Mouse (Mus musculus): Measurements from ENCODE around the gene Stat4. TPM values are rescaled to one million over a fixed set of nuclear protein-coding genes. Genes with fewer than 3 reads are reported as not detected.
A peak's percentile ranks its signal among the peaks of the same experiment; 100 is the strongest.

Gene Stat4
- polyA plus RNA-seq, 1 experiment = 0.34 TPM

DNA sequence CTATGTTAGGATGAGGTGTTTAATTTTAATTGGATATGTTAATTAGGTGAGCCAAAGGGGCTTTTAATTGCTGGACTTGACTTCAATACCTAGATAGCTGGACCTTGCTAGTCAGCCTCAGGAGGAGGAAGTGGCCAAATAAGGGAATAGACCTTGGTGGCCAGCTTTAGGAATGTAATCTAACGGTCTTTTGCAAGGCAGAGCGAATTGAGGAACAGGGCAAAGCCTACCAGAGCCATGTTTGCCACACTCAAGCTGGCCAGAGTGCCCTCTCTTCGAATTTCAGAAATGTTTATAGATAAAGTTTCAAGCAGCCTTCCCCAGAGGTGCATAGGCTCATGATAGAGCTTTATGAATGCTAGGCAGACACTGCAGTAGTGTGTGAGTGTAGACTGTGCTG lies 154.5 kb downstream of the Stat4 start:
- H3K36me3 ChIP-seq (ENCODE audit: control insufficient read depth, insufficient read depth, low read length) = peaks cover 88% of the 10 kb centered on the region
- peaks cover 7% of the 10 kb centered on the region for H3K4me1 ChIP-seq (ENCODE audit: control insufficient read depth, insufficient read depth, insufficient read length, low read length)

DNA sequence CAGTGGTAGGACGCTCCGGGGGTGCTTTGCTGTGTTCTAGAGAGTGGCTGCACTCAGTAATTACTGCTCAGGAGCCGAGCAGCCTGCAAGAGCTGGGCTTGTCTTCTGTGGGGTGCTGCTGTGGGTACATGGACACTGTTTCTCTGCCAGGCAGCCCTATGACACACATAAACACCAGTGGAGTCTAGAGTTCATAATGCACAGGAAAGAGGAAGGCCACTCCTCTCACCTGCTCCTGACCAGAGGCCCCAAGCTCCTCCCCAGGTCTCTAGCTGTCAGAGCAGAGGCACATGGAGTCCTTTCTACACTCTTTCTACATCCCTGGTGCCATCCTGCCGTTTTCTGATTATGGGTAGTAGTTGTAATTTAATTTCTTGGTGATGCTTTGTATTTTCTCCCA lies 155.2 kb downstream of the Stat4 start:
- no peak overlapping the region for H3K27ac ChIP-seq (ENCODE audit: insufficient read depth, low read depth, low read length)
- H3K36me3 ChIP-seq (ENCODE audit: control insufficient read depth, insufficient read depth, low read length) = peaks cover 87% of the 10 kb centered on the region
- H3K4me1 ChIP-seq (ENCODE audit: control insufficient read depth, insufficient read depth, insufficient read length, low read length) = peaks cover 7% of the 10 kb centered on the region
- H3K4me3 ChIP-seq (ENCODE audit: low read depth, low read length) = no peak overlapping the region
- no peaks in the 10 kb centered on the region for H3K27me3 ChIP-seq (ENCODE audit: control insufficient read depth, insufficient read depth, low read length)
- whole genome bisulfite sequencing = 32% methylated on average over 4 of the region's 4 CpGs
- TF ChIP-seq CTCF (IDR thresholded peaks at IDR 0.05; ENCODE audit: extremely low read depth, insufficient read length, insufficient replicate concordance, low read depth, low read length) (no peak), POLR2A (IDR thresholded peaks at IDR 0.05; ENCODE audit: low read depth, low read length) (no peak)

More for the DNA sequence above, 154.5 kb downstream of the Stat4 start:
- no peaks in the 10 kb centered on the region for H3K27me3 ChIP-seq (ENCODE audit: control insufficient read depth, insufficient read depth, low read length)
- WGBS = 50% methylated on average over 3 of the region's 3 CpGs
- no peak overlapping the region for H3K27ac ChIP-seq (ENCODE audit: insufficient read depth, low read depth, low read length)
- H3K4me3 ChIP-seq (ENCODE audit: low read depth, low read length) = no peak overlapping the region
- no peak for TF ChIP-seq POLR2A (IDR thresholded peaks at IDR 0.05; ENCODE audit: low read depth, low read length)
- no peak for TF ChIP-seq CTCF (IDR thresholded peaks at IDR 0.05; ENCODE audit: extremely low read depth, insufficient read length, insufficient replicate concordance, low read depth, low read length)

DNA sequence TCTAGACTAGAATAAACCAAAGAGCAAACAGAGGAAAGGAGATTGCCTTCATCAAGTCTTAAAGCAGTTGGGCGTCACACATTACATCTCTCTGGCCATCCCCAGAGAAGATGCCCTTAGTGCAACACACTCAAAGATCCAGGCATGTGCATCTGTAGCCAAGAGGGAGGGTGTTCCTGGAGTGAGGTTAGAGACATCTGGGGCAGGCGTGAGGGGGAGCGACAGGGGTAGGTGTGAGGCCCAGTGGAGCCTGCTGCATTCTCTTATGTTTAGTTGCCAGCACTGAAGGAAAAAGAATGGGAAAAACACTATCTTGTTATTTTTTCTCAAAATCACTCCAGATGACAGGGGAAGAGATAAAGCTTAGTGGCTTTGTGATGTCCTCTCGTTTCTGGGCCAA lies 156.2 kb downstream of the Stat4 start:
- WGBS = 79% methylated on average over 4 of the region's 4 CpGs
- Histone ChIP-seq H3K27me3 (ENCODE audit: control insufficient read depth, insufficient read depth, low read length) (no peaks in the 10 kb centered on the region), H3K4me3 (ENCODE audit: low read depth, low read length) (no peak overlapping the region), H3K4me1 (ENCODE audit: control insufficient read depth, insufficient read depth, insufficient read length, low read length) (peaks cover 7% of the 10 kb centered on the region), H3K36me3 (ENCODE audit: control insufficient read depth, insufficient read depth, low read length) (peaks cover 87% of the 10 kb centered on the region), H3K27ac (ENCODE audit: insufficient read depth, low read depth, low read length) (0 out of 2 replicates have a peak overlapping the region, but pooled peaks have one; percentile 5)
- TF ChIP-seq CTCF (IDR thresholded peaks at IDR 0.05; ENCODE audit: extremely low read depth, insufficient read length, insufficient replicate concordance, low read depth, low read length) = no peak
- TF ChIP-seq POLR2A (IDR thresholded peaks at IDR 0.05; ENCODE audit: low read depth, low read length) = no peak

DNA sequence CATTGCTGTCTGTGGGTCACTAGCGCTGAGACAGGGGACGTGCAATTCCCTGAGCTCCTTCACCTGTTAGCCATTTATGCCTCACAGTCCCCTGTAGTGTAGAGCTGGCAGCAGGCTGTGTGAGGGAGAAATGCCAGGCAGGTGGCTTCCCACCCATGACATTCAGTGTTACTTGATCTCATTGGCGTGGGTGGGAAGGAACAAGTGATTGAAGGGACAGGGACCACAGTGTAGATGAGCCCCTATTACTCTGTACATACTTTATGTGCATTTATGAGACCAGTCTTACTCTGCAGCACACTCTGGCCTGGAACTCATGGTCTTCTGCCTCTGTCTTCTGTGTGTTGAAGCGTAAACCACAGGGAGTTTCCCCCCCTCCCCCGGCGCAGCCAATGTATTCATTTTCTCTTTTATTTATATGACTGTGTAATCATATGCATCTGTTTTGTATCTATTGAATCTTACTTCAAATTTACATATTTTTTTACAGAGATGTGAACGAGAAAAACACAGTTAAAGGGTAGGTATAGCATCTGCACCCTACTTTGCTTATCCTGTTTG lies 156.7 kb downstream of the Stat4 start:
- TF ChIP-seq CTCF (IDR thresholded peaks at IDR 0.05; ENCODE audit: extremely low read depth, insufficient read length, insufficient replicate concordance, low read depth, low read length) = no peak
- no peak for TF ChIP-seq POLR2A (IDR thresholded peaks at IDR 0.05; ENCODE audit: low read depth, low read length)
- H3K4me3 ChIP-seq (ENCODE audit: low read depth, low read length) = no peak overlapping the region
- H3K4me1 ChIP-seq (ENCODE audit: control insufficient read depth, insufficient read depth, insufficient read length, low read length) = peaks cover 7% of the 10 kb centered on the region
- H3K27me3 ChIP-seq (ENCODE audit: control insufficient read depth, insufficient read depth, low read length) = no peaks in the 10 kb centered on the region
- no peak overlapping the region for H3K27ac ChIP-seq (ENCODE audit: insufficient read depth, low read depth, low read length)
- H3K36me3 ChIP-seq (ENCODE audit: control insufficient read depth, insufficient read depth, low read length) = peaks cover 87% of the 10 kb centered on the region
- WGBS = 90% methylated on average over 7 of the region's 7 CpGs

DNA sequence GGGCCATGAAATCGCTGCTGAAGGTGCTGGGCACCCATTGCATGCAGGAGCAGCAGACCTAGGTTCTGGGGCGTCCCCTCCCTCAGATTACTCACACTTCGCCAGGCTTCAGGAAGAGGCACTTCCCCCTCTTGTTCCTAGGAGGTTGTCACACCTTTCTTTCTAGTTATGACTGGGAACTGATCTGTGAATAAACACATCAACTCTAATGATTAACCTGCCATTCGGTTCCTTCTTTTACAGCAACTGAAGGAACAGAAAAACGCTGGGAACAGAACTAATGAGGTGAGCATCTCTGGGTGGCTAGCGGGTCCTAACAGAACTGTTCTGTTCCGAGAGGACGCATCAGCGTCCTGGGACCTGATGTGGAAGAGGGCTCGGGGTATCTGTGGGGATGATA lies 158.0 kb downstream of the Stat4 start:
- peaks cover 87% of the 10 kb centered on the region for H3K36me3 ChIP-seq (ENCODE audit: control insufficient read depth, insufficient read depth, low read length)

DNA sequence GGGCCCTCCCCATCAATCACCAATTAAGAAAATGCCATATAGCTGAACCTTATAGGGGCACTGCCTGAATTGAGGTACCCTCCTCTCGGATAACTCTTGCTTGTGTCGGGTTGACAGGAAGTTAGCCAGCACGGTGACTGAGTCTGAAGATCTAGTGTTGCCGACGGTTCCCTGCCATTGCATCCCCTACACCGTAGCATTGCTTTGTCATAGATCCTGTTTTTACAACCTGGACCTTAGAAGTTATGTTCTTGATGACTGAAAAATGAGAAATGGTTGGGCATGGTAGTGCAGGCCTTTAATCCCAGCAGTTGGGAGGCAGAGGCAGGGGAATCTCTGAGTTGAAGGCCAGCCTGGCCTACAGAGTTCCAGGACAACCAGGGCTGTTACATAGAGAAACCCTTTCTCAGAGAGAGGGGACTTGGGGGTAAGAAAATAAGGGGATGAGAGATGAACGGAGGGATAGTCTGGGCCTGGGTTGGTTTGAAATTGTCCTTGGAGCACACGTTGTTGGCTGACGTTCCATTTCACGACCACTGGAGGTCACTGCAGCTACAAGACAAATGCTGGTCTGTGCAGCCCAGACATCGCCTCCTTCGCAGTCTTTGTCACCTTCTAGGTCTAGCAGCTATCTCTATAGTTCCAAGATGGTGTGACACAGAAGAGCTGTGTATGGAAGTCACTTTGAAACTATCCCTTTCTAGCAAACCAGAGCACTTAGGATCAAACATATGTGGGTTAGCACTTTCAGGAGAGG lies 159.4 kb downstream of the Stat4 start:
- Histone ChIP-seq H3K27ac (ENCODE audit: insufficient read depth, low read depth, low read length) (no peak overlapping the region), H3K4me1 (ENCODE audit: control insufficient read depth, insufficient read depth, insufficient read length, low read length) (peaks cover 9% of the 10 kb centered on the region), H3K36me3 (ENCODE audit: control insufficient read depth, insufficient read depth, low read length) (peaks cover 87% of the 10 kb centered on the region), H3K4me3 (ENCODE audit: low read depth, low read length) (no peak overlapping the region), H3K27me3 (ENCODE audit: control insufficient read depth, insufficient read depth, low read length) (no peaks in the 10 kb centered on the region)
- 65% methylated on average over 12 of the region's 12 CpGs for WGBS
- TF ChIP-seq CTCF (IDR thresholded peaks at IDR 0.05; ENCODE audit: extremely low read depth, insufficient read length, insufficient replicate concordance, low read depth, low read length) (peak; percentile 44; the same call in 1 of the 2 replicates), POLR2A (IDR thresholded peaks at IDR 0.05; ENCODE audit: low read depth, low read length) (no peak)

More for the DNA sequence above, 158.0 kb downstream of the Stat4 start:
- H3K27me3 ChIP-seq (ENCODE audit: control insufficient read depth, insufficient read depth, low read length) = no peaks in the 10 kb centered on the region
- WGBS = 57% methylated on average over 10 of the region's 10 CpGs
- H3K4me3 ChIP-seq (ENCODE audit: low read depth, low read length) = no peak overlapping the region
- H3K4me1 ChIP-seq (ENCODE audit: control insufficient read depth, insufficient read depth, insufficient read length, low read length) = peaks cover 7% of the 10 kb centered on the region
- no peak for TF ChIP-seq POLR2A (IDR thresholded peaks at IDR 0.05; ENCODE audit: low read depth, low read length)
- no peak for TF ChIP-seq CTCF (IDR thresholded peaks at IDR 0.05; ENCODE audit: extremely low read depth, insufficient read length, insufficient replicate concordance, low read depth, low read length)
- H3K27ac ChIP-seq (ENCODE audit: insufficient read depth, low read depth, low read length) = no peak overlapping the region

DNA sequence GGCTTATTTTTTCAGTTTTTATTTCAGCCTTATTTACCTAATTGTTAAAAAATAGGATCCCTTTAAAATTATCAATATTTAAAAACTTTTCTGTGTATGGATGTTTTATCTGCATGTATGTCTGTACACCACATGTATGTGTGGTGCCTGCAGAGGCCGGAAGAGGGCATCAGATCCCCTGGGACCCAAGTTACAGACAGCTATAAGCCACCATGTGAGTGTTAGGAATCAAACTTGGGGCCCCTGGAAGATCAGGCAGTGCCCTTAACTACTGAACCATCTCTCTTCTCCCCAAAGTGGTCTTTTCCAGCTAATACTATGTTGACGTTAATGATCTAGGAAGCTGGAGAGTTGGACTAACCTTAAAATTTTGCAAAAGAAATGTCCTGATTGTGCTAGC lies 160.5 kb downstream of the Stat4 start:
- TF ChIP-seq POLR2A (IDR thresholded peaks at IDR 0.05; ENCODE audit: low read depth, low read length) (no peak), CTCF (IDR thresholded peaks at IDR 0.05; ENCODE audit: extremely low read depth, insufficient read length, insufficient replicate concordance, low read depth, low read length) (no peak)
- 96% methylated on average over 2 of the region's 2 CpGs for WGBS
- no peak overlapping the region for H3K27ac ChIP-seq (ENCODE audit: insufficient read depth, low read depth, low read length)
- H3K27me3 ChIP-seq (ENCODE audit: control insufficient read depth, insufficient read depth, low read length) = no peaks in the 10 kb centered on the region
- H3K4me1 ChIP-seq (ENCODE audit: control insufficient read depth, insufficient read depth, insufficient read length, low read length) = peaks cover 6% of the 10 kb centered on the region
- peaks cover 88% of the 10 kb centered on the region for H3K36me3 ChIP-seq (ENCODE audit: control insufficient read depth, insufficient read depth, low read length)
- no peak overlapping the region for H3K4me3 ChIP-seq (ENCODE audit: low read depth, low read length)

Measured in small intestine, adult 2 months (tissue).